Mouse (Mus musculus): ENCODE measurements around the gene Tmem229b. TPM values are rescaled to one million over a fixed set of nuclear protein-coding genes. Genes with fewer than 3 reads are reported as not detected.
"Not testable (repeated sequence)": the region's sequence is repeated elsewhere in the genome, so short reads cannot be mapped to it uniquely, and the experiment has no call there.

Gene Tmem229b
- polyA plus RNA-seq (2017; shearing (Covaris generic)): 10 to 100 TPM; 27.1 to 30.5 TPM

GRCm38 (mm10) chr12:79007126-79007753 is at the start of gene Tmem229b:
Gene Tmem229b (minus strand): TSS chr12:79007627.
- peak; percentile 70 for ATAC-seq

GRCm38 (mm10) chr12:79055276-79055675 is 47.8 kb upstream of the Tmem229b start:
- no peak for ATAC-seq

- no peak for ATAC-seq
These were observed 44.6 kb upstream of the Tmem229b start for GRCm38 (mm10) chr12:79052073-79052472.

DNA sequence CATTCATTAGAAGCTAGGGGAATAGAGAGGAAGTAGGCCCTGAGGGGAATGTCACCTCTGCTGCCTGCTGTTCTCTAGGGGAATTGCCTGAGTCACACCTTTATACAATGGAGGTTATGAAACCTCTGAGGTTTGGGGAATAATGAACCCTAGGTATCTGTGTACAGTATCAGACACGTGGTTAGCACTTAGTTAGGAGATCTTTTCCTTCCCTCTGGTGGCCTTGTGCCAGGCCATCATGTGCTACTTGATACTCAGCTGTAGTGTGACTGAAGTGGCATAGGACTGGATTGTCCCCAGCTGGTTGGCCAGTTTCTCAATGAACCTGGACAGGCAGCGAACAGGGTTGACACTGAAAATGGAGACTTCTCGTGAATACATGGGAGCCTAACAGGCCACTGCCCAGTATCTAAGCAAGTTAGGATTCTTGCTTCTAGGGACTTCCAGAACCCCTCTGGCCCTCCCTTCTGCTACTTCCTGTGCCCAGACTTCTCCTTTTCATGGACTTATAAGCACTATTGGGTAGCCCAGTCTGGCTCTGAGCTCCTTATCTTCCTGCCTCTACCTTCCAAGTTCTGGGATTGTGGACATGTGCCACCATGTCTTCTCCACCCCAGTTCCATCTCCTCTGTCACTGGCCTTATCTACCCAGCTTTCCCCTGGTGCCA is 43.3 kb upstream of the Tmem229b start:
- no peak for ATAC-seq

DNA sequence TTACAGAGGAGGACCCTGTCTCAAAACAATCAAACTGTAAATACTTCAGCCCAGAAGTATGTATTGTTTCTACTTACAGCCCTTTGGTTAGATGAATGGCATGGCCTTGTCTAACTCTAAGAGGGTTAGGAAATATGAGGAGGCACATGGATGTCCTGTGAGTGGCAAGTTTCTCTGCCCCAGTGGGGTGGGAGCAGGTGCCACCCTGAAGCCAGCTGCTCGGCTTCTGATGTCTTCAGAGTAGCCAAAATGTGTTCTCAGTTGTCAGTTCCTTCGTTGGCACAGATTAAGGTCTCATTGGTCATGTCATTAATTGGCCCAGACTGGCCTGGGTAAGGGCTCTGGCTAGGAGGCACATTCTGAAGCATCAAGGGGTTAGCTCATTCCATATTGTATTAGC is 42.4 kb upstream of the Tmem229b start:
- no peak for ATAC-seq

DNA sequence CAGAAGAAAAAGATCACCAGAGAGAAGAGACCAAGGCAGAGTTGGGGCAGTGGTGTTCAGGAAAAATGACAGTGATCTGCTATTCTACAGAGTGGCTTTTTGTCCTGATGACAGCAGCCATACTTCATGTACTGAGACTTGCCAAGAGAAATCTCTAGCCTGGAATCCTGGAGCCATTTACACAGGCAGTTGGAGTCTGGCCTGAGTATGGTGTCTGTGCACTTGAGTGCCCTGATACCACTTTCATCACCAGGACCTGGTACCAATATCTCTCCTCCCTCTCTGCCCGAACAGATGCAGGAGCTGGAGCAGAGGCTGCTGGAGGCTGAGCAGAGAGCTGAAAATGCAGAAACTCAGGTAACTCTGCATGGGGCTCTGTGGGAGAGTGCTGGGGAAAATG is 41.5 kb upstream of the Tmem229b start:
- ATAC-seq: no peak

DNA sequence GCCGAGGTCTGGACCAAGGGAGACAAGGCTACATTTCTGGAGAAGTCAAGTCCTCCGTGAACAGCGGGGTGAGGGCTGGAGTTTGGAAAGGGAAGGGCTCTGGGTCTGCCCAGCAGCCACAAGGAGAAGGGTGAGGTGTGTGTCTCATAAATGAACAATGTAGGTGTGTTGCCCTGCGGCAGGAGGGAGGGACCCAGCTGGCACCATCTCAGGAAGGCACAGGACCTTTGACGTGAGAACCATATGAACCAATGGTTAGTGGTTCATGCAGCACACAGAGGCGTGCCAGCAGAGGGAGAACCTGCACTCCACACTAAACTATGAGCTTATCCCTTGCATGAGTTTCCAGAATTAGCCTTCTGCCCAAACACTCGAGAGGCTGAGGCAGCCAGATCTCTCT is 39.8 kb upstream of the Tmem229b start:
- ATAC-seq: no peak

- ATAC-seq: no peak
These were observed 38.7 kb upstream of the Tmem229b start for GRCm38 (mm10) chr12:79046171-79046570.

DNA sequence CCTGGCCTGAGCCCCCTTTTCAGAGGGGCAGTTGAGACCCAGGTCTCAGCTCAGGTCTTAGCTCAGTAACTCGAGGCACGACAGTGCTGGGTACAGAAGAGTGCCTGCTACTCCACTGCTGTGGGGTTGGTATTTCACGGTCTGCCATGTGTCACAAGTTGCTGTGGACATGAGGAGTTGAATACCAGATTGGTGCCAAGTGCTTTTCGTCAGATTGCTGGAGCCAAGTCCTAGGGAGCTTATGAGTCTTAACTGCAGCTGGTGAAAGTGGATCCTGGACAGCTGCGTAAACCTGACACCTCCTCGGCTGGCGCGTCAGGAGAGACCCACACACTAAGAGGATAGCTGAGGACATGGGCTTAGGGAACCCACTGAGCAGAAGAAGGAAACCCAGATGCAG is 37.2 kb upstream of the Tmem229b start:
- ATAC-seq: no peak

DNA sequence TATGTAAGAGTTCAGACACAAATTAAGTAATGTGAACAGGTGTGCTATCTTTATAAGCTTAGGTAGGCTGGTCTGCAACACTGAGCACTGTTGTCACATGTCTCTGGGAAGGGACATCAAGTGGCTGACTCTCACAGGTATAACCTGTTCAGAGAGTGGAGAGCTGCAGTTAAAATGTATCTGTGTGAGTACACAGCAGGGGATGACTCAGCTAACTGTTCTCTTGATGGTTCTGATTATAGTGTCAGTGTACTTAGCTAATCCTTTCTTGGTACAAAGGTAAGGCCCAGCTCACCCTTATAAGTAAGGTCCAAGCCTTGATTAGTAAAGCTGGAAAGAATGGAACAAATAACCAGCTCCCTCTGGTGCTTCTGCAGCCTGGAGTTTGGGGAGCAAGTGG is 34.0 kb upstream of the Tmem229b start:
- no peak for ATAC-seq

DNA sequence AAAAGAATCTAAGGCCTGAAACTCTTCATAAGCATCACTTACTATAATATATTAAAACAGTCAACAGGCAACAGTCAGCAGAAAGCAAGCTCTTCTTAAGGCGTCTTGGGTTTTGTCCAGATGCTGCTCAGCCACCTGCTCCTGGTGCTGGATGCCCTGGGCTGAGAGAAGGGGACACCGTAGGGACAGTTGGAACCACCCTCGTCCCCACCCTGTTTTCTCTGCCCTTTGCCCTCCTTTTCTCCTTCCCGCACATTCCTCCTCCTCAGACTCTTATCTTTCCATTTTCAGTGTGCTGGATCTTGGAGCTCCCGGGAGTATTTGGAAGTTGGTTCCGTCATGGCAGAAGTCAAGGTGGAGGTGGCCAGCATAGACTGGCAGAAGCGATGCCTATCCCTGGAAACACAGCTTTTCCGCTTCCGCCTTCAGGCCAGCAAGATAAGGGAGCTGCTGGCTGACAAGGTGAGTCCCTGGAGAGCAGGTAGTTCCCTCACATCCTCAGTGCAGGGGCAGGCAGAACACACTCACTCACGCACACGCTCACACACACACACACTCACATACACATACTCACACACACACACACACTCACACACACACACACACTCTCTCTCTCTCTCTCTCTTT is 32.9 kb upstream of the Tmem229b start:
- no peak for ATAC-seq

DNA sequence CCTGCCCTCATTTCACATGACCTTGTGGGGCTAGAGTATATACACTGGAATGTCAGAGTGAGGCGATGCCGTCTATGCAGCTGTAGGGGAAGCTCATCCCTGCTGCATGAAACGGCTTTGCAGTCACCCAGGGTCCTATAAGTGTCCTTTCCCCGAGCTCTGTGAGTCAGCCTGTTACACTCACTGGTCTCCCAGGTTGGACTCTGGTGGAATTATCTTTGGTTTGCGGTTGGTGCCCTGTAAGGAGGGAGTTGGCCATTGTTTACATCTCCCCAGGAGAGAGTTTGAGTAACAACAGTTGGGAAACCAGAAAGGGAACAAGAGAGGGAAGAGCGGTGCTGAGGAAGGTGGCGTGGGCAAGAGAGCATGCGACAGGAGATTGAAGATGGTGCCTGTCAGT is 32.3 kb upstream of the Tmem229b start:
- no peak for ATAC-seq

GRCm38 (mm10) chr12:79035349-79035748 is 27.9 kb upstream of the Tmem229b start:
- no peak for ATAC-seq

- no peak for ATAC-seq
These were observed 26.9 kb upstream of the Tmem229b start for GRCm38 (mm10) chr12:79034331-79034730.

GRCm38 (mm10) chr12:79028911-79029861 is 21.8 kb upstream of the Tmem229b start, which contains the start of gene Plekhh1:
Gene Plekhh1 (plus strand): TSS chr12:79029163.
- peak; percentile 32 for ATAC-seq

- not testable (repeated sequence) for ATAC-seq
These were observed 20.1 kb upstream of the Tmem229b start for GRCm38 (mm10) chr12:79027526-79027925.

GRCm38 (mm10) chr12:79022882-79023281 is 15.5 kb upstream of the Tmem229b start:
- ATAC-seq: no peak

GRCm38 (mm10) chr12:79021902-79022301 is 14.5 kb upstream of the Tmem229b start:
- no peak for ATAC-seq

GRCm38 (mm10) chr12:79017994-79018399 is 10.6 kb upstream of the Tmem229b start:
- ATAC-seq: peak; percentile 54

GRCm38 (mm10) chr12:79016109-79016508 is 8.7 kb upstream of the Tmem229b start:
- no peak for ATAC-seq

DNA sequence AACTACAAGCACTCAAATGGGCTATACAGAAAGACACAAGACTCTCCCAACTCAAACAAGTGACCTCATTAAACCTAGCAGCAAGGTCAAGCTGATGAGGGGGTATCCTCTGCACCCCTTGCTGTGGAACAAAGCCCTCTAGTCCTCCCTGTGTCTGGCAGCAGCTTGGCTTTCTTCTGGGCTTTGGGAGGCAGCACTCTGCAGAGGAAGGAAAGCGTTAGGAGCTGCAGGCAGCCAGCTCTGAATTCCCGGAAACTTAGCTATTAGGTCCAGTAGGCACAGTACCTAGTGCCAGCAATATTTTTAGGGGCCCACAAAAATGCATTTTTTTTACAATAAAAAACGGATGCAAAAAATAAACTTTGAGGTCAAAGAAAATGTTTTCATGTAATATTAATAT is 3.1 kb upstream of the Tmem229b start:
- no peak for ATAC-seq

DNA sequence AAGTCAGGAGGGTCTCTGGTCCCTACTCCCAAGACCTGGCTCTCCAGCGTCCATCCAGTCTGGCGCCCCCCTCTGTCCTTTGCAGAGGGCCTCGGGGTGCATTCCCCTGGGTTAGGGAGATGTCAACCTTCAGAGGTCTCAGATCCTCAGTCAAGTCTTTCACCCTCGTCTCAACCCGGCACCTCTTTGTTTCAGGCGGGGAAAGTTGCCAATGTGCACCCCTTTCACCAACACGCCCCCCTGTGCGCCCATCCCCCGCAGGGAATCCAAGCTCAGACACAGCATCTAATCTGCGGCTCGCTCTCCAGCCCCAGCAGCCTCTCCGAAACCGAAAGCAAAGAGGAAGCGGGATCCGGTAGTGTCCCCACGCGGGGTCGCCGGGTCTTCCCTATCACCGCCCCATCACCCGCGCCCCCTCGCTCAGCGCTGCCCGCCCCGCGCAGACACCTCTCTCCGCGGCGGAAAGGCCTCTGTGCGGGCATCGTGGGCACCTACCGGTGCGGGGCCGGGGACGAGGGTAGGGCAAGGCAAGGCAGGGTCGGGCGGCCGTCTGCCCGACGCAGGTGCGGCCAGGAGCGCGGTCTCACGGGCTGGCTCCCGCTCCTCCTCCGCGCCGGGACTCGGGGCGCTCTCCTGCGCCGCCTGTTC is 825 bp downstream of the Tmem229b start:
- ATAC-seq: peak; percentile 81
